Mouse (Mus musculus): ENCODE measurements at regions not wholly inside any gene's neighbourhood (a gene's known extent, or its start where the extent isn't known, plus 50 kb on each side); places are given as distances from the start of the nearest gene placed in this dataset.
"Not testable (repeated sequence)": the region's sequence is repeated elsewhere in the genome, so short reads cannot be mapped to it uniquely, and the experiment has no call there.

DNA sequence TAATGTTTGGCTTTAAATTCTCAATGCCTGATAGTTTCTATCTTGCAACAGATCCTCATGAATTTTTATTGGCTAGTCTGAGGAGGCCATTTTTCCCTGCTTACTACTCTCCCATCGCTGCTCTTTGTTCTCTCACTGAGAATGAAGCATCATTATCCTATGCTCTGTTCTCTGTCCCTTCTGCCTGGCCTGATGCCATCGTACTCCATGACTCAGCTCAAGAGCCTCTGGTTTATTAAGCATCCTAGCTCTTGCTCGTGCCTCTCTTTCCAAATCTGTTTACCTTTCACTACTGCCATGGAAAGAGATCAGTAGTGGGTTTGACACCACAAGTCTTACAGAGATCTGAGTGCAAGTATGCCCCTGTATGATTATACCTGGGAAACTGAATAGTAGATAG is 926.8 kb downstream of the Gm9195 start:
- Histone ChIP-seq H3K27ac (replicated peaks; ENCODE audit: low read depth, low read length) (no peak overlapping the region), H3K4me1 (ENCODE audit: control insufficient read depth, insufficient read depth, low read length) (no peaks in the 10 kb centered on the region), H3K4me2 (replicated peaks; ENCODE audit: low read depth, low read length, severe bottlenecking) (no peak overlapping the region), H3K9me3 (ENCODE audit: control insufficient read depth, low read length) (no peaks in the 10 kb centered on the region), H3K36me3 (ENCODE audit: control insufficient read depth, insufficient read depth, low read length) (no peaks in the 10 kb centered on the region), H3K9ac (ENCODE audit: low read depth, low read length, severe bottlenecking) (no peak overlapping the region), H3K27me3 (ENCODE audit: control insufficient read depth, insufficient read depth, low read length) (no peaks in the 10 kb centered on the region), H3K4me3 (replicated peaks; ENCODE audit: low read length) (no peak overlapping the region)
- DNase-seq (ENCODE audit: low spot score) (no peak), ATAC-seq (ENCODE audit: low FRiP score, low read depth) (no peak)
- TF ChIP-seq POLR2A (IDR thresholded peaks at IDR 0.05; ENCODE audit: borderline replicate concordance, extremely low read depth, insufficient read depth, insufficient read length) = no peak
- 80% methylated on average over 3 of the region's 3 CpGs for WGBS

DNA sequence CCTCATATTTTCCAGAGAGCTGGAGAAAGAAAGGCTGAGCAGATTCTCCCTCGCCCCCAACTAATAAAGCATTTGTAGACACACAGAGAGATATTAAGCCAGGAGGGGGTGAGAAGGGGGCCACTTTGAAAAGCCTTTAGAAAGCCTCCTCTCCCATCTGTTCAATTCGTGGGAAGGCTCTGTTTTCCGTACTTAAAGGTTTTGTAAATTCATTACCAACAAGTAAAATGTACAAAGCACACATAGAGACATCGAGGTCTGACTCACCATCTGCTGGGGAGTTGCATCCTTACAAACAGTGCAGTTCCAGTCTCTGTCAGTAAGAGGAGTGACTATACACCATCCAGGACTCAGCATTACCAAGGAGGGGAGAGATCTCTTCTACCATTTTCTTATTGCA is 929.7 kb downstream of the Gm9195 start:
- H3K4me1 ChIP-seq (ENCODE audit: control insufficient read depth, insufficient read depth, low read length) = no peaks in the 10 kb centered on the region
- WGBS = 86% methylated on average over 4 of the region's 4 CpGs
- no peak for TF ChIP-seq POLR2A (IDR thresholded peaks at IDR 0.05; ENCODE audit: borderline replicate concordance, extremely low read depth, insufficient read depth, insufficient read length)

DNA sequence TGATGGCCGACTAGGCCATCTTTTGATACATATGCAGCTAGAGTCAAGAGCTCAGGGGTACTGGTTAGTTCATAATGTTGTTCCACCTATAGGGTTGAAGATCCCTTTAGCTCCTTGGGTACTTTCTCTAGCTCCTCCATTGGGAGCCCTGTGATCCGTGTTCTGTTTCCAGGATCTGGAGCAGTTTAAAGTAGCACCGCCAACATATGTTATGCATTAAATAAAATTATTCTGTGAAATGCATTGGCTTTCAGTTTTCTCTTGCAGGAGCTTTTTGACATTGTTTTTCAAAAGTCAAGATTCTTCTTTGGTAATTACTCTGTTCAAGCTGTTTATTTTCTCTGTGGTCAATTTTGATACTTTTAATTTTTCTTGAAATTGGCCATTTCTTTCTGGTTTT is 937.3 kb downstream of the Gm9195 start:
- H3K9ac ChIP-seq (ENCODE audit: low read depth, low read length, severe bottlenecking); H3K4me2 ChIP-seq (replicated peaks; ENCODE audit: low read depth, low read length, severe bottlenecking); H3K27ac ChIP-seq (replicated peaks; ENCODE audit: low read depth, low read length); H3K36me3 ChIP-seq (ENCODE audit: control insufficient read depth, insufficient read depth, low read length); H3K9me3 ChIP-seq (ENCODE audit: control insufficient read depth, low read length); ATAC-seq (ENCODE audit: low FRiP score, low read depth); H3K27me3 ChIP-seq (ENCODE audit: control insufficient read depth, insufficient read depth, low read length); H3K4me3 ChIP-seq (replicated peaks; ENCODE audit: low read length); H3K4me1 ChIP-seq (ENCODE audit: control insufficient read depth, insufficient read depth, low read length): not testable (repeated sequence)
- WGBS = 33% methylated on average over 2 of the region's 3 CpGs
- peak; percentile 14 for DNase-seq (ENCODE audit: low spot score)

More for the DNA sequence above, 929.7 kb downstream of the Gm9195 start:
- H3K9ac ChIP-seq (ENCODE audit: low read depth, low read length, severe bottlenecking) = no peak overlapping the region
- no peaks in the 10 kb centered on the region for H3K36me3 ChIP-seq (ENCODE audit: control insufficient read depth, insufficient read depth, low read length)
- H3K27me3 ChIP-seq (ENCODE audit: control insufficient read depth, insufficient read depth, low read length) = no peaks in the 10 kb centered on the region
- no peaks in the 10 kb centered on the region for H3K9me3 ChIP-seq (ENCODE audit: control insufficient read depth, low read length)
- no peak overlapping the region for H3K4me3 ChIP-seq (replicated peaks; ENCODE audit: low read length)
- H3K4me2 ChIP-seq (replicated peaks; ENCODE audit: low read depth, low read length, severe bottlenecking) = no peak overlapping the region
- no peak for ATAC-seq (ENCODE audit: low FRiP score, low read depth)
- DNase-seq (ENCODE audit: low spot score) = no peak
- no peak overlapping the region for H3K27ac ChIP-seq (replicated peaks; ENCODE audit: low read depth, low read length)

DNA sequence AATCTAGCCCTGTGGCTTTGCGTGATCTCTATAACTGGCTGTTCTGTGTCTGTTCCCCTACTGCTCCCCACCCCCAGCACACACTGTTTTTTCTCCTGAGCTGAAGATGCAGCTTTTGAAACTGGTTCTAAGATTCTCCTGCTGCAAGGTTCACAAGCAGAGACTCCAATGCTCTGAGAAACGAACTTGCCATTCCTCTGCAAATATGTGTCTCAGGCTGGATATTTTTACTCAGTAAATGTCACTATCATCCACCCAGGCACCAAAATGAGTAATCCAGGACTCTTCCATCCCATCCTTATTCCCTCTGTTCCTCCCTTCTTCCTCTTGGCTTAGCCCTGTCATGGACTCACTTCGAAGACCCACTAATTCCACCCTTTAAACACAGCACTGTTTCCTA is 943.9 kb upstream of the Fam160b2 start:
- Histone ChIP-seq H3K9me3 (ENCODE audit: control insufficient read depth, low read length) (no peaks in the 10 kb centered on the region), H3K4me3 (replicated peaks; ENCODE audit: low read length) (no peak overlapping the region), H3K4me1 (ENCODE audit: control insufficient read depth, insufficient read depth, low read length) (no peaks in the 10 kb centered on the region), H3K4me2 (replicated peaks; ENCODE audit: low read depth, low read length, severe bottlenecking) (no peak overlapping the region), H3K27ac (replicated peaks; ENCODE audit: low read depth, low read length) (no peak overlapping the region), H3K36me3 (ENCODE audit: control insufficient read depth, insufficient read depth, low read length) (no peaks in the 10 kb centered on the region), H3K9ac (ENCODE audit: low read depth, low read length, severe bottlenecking) (no peak overlapping the region), H3K27me3 (ENCODE audit: control insufficient read depth, insufficient read depth, low read length) (no peaks in the 10 kb centered on the region)
- ATAC-seq (ENCODE audit: low FRiP score, low read depth) = no peak
- no peak for TF ChIP-seq POLR2A (IDR thresholded peaks at IDR 0.05; ENCODE audit: borderline replicate concordance, extremely low read depth, insufficient read depth, insufficient read length)
- DNase-seq (ENCODE audit: low spot score) = no peak
- 84% methylated on average over 3 of the region's 3 CpGs for WGBS

DNA sequence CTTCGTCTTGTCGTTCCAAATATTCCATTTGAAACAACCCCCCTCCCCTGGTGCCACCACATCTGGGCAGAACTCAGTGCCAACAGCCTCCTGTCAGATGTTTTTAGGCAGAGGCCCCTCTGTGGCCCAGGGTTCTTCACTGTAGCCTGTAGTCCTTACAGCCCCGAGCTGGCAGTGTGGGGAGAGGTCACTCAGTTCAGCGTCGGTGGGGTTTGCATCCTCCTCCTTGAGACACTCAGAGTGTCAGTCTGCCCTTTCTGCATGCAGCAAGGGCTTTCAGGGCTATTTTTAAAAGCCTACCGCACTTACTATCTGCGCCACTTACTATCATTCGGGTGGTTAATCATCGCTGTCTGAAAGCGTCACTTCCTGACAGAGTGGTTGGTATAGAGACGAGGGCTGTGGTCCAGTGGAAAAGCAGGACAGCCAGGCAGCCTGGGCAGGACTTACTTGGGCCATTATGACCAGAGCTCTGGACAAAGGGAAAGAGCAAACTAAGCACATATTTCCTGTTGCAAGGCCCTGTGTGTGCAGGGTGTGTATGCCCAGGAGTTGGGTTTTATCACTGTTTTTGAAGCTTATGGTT is 932.5 kb upstream of the Fam160b2 start:
- H3K27me3 ChIP-seq (ENCODE audit: control insufficient read depth, insufficient read depth, low read length) = no peaks in the 10 kb centered on the region
- no peak overlapping the region for H3K9ac ChIP-seq (ENCODE audit: low read depth, low read length, severe bottlenecking)
- ATAC-seq (ENCODE audit: low FRiP score, low read depth) = no peak
- TF ChIP-seq POLR2A (IDR thresholded peaks at IDR 0.05; ENCODE audit: borderline replicate concordance, extremely low read depth, insufficient read depth, insufficient read length) = no peak
- H3K27ac ChIP-seq (replicated peaks; ENCODE audit: low read depth, low read length) = no peak overlapping the region
- H3K4me1 ChIP-seq (ENCODE audit: control insufficient read depth, insufficient read depth, low read length) = no peaks in the 10 kb centered on the region
- H3K4me3 ChIP-seq (replicated peaks; ENCODE audit: low read length) = no peak overlapping the region
- H3K4me2 ChIP-seq (replicated peaks; ENCODE audit: low read depth, low read length, severe bottlenecking) = no peak overlapping the region
- WGBS = 71% methylated on average over 11 of the region's 11 CpGs
- no peaks in the 10 kb centered on the region for H3K9me3 ChIP-seq (ENCODE audit: control insufficient read depth, low read length)
- no peaks in the 10 kb centered on the region for H3K36me3 ChIP-seq (ENCODE audit: control insufficient read depth, insufficient read depth, low read length)
- no peak for DNase-seq (ENCODE audit: low spot score)

DNA sequence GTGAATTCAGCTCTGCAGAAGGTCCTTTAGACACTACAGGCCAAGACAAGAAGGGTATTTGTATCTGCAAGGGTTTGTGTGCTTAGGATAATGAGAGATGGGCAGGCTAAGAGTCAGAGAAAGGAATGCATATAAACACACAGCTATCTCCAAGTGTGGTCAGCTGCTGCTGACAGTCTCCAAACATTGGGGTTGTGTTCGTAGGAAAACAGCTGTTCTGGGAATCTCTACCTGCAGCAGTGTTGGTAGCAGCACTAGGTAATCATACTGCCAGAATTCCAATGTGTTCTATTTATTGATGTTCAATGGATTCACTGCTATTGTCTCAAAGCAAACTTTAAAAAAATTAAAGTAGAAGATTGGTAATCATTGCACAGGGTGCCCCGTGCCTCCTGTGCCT is 931.7 kb upstream of the Fam160b2 start:
- no peak for ATAC-seq (ENCODE audit: low FRiP score, low read depth)
- H3K27me3 ChIP-seq (ENCODE audit: control insufficient read depth, insufficient read depth, low read length) = no peaks in the 10 kb centered on the region
- no peak overlapping the region for H3K4me2 ChIP-seq (replicated peaks; ENCODE audit: low read depth, low read length, severe bottlenecking)
- TF ChIP-seq POLR2A (IDR thresholded peaks at IDR 0.05; ENCODE audit: borderline replicate concordance, extremely low read depth, insufficient read depth, insufficient read length) = no peak
- no peak for DNase-seq (ENCODE audit: low spot score)
- no peaks in the 10 kb centered on the region for H3K36me3 ChIP-seq (ENCODE audit: control insufficient read depth, insufficient read depth, low read length)
- H3K27ac ChIP-seq (replicated peaks; ENCODE audit: low read depth, low read length) = no peak overlapping the region
- no peak overlapping the region for H3K4me3 ChIP-seq (replicated peaks; ENCODE audit: low read length)
- 57% methylated on average over 2 of the region's 2 CpGs for WGBS
- no peaks in the 10 kb centered on the region for H3K9me3 ChIP-seq (ENCODE audit: control insufficient read depth, low read length)
- no peak overlapping the region for H3K9ac ChIP-seq (ENCODE audit: low read depth, low read length, severe bottlenecking)
- H3K4me1 ChIP-seq (ENCODE audit: control insufficient read depth, insufficient read depth, low read length) = no peaks in the 10 kb centered on the region
